Mouse (Mus musculus): ENCODE measurements around the gene Daam1.

The Daam1 gene

GRCm38 (mm10) chr12:71830607-71831257 is at the start of gene Daam1:
Gene Daam1, plus strand, starts transcription at chr12:71831078.
- Histone ChIP-seq H3K27me3 (ENCODE audit: control insufficient read depth, insufficient read depth, low read length, poor library complexity, severe bottlenecking) (no peaks in the 10 kb centered on the region), H3K36me3 (ENCODE audit: control insufficient read depth, insufficient read depth, low read length, poor library complexity, severe bottlenecking) (no peaks in the 10 kb centered on the region)
- DNase-seq (ENCODE audit: low read depth, low spot score): peak; percentile 93

- no peak for DNase-seq (ENCODE audit: low read depth, low spot score)
- Histone ChIP-seq H3K27me3 (ENCODE audit: control insufficient read depth, insufficient read depth, low read length, poor library complexity, severe bottlenecking) (no peaks in the 10 kb centered on the region), H3K36me3 (ENCODE audit: control insufficient read depth, insufficient read depth, low read length, poor library complexity, severe bottlenecking) (no peaks in the 10 kb centered on the region)
These were observed 49.7 kb upstream of the Daam1 start for GRCm38 (mm10) chr12:71781220-71781619.

- no peaks in the 10 kb centered on the region for H3K36me3 ChIP-seq (ENCODE audit: control insufficient read depth, insufficient read depth, low read length, poor library complexity, severe bottlenecking)
- no peaks in the 10 kb centered on the region for H3K27me3 ChIP-seq (ENCODE audit: control insufficient read depth, insufficient read depth, low read length, poor library complexity, severe bottlenecking)
- DNase-seq (ENCODE audit: low read depth, low spot score): no peak
These were observed 46.9 kb upstream of the Daam1 start for GRCm38 (mm10) chr12:71783970-71784369.

- no peaks in the 10 kb centered on the region for H3K27me3 ChIP-seq (ENCODE audit: control insufficient read depth, insufficient read depth, low read length, poor library complexity, severe bottlenecking)
- no peaks in the 10 kb centered on the region for H3K36me3 ChIP-seq (ENCODE audit: control insufficient read depth, insufficient read depth, low read length, poor library complexity, severe bottlenecking)
- DNase-seq (ENCODE audit: low read depth, low spot score): no peak
These were observed 46.1 kb upstream of the Daam1 start for GRCm38 (mm10) chr12:71784666-71785255.

GRCm38 (mm10) chr12:71786521-71786920 is 44.4 kb upstream of the Daam1 start:
- H3K27me3 ChIP-seq (ENCODE audit: control insufficient read depth, insufficient read depth, low read length, poor library complexity, severe bottlenecking): no peaks in the 10 kb centered on the region
- no peaks in the 10 kb centered on the region for H3K36me3 ChIP-seq (ENCODE audit: control insufficient read depth, insufficient read depth, low read length, poor library complexity, severe bottlenecking)
- no peak for DNase-seq (ENCODE audit: low read depth, low spot score)

GRCm38 (mm10) chr12:71788791-71789190 is 42.1 kb upstream of the Daam1 start:
- no peaks in the 10 kb centered on the region for H3K27me3 ChIP-seq (ENCODE audit: control insufficient read depth, insufficient read depth, low read length, poor library complexity, severe bottlenecking)
- no peaks in the 10 kb centered on the region for H3K36me3 ChIP-seq (ENCODE audit: control insufficient read depth, insufficient read depth, low read length, poor library complexity, severe bottlenecking)
- no peak for DNase-seq (ENCODE audit: low read depth, low spot score)

- Histone ChIP-seq H3K36me3 (ENCODE audit: control insufficient read depth, insufficient read depth, low read length, poor library complexity, severe bottlenecking) (no peaks in the 10 kb centered on the region), H3K27me3 (ENCODE audit: control insufficient read depth, insufficient read depth, low read length, poor library complexity, severe bottlenecking) (no peaks in the 10 kb centered on the region)
- DNase-seq (ENCODE audit: low read depth, low spot score): no peak
These were observed 40.3 kb upstream of the Daam1 start for GRCm38 (mm10) chr12:71790581-71790980.

- no peak for DNase-seq (ENCODE audit: low read depth, low spot score)
- H3K36me3 ChIP-seq (ENCODE audit: control insufficient read depth, insufficient read depth, low read length, poor library complexity, severe bottlenecking): no peaks in the 10 kb centered on the region
- no peaks in the 10 kb centered on the region for H3K27me3 ChIP-seq (ENCODE audit: control insufficient read depth, insufficient read depth, low read length, poor library complexity, severe bottlenecking)
These were observed 37.8 kb upstream of the Daam1 start for GRCm38 (mm10) chr12:71793114-71793513.

GRCm38 (mm10) chr12:71795626-71796025 is 35.3 kb upstream of the Daam1 start:
- no peak for DNase-seq (ENCODE audit: low read depth, low spot score)
- no peaks in the 10 kb centered on the region for H3K36me3 ChIP-seq (ENCODE audit: control insufficient read depth, insufficient read depth, low read length, poor library complexity, severe bottlenecking)
- no peaks in the 10 kb centered on the region for H3K27me3 ChIP-seq (ENCODE audit: control insufficient read depth, insufficient read depth, low read length, poor library complexity, severe bottlenecking)

- no peak for DNase-seq (ENCODE audit: low read depth, low spot score)
- H3K27me3 ChIP-seq (ENCODE audit: control insufficient read depth, insufficient read depth, low read length, poor library complexity, severe bottlenecking): no peaks in the 10 kb centered on the region
- H3K36me3 ChIP-seq (ENCODE audit: control insufficient read depth, insufficient read depth, low read length, poor library complexity, severe bottlenecking): no peaks in the 10 kb centered on the region
These were observed 34.4 kb upstream of the Daam1 start for GRCm38 (mm10) chr12:71796517-71796916.

- no peaks in the 10 kb centered on the region for H3K36me3 ChIP-seq (ENCODE audit: control insufficient read depth, insufficient read depth, low read length, poor library complexity, severe bottlenecking)
- no peak for DNase-seq (ENCODE audit: low read depth, low spot score)
- no peaks in the 10 kb centered on the region for H3K27me3 ChIP-seq (ENCODE audit: control insufficient read depth, insufficient read depth, low read length, poor library complexity, severe bottlenecking)
These were observed 23.6 kb upstream of the Daam1 start for GRCm38 (mm10) chr12:71807306-71807705.

GRCm38 (mm10) chr12:71808631-71809030 is 22.2 kb upstream of the Daam1 start:
- H3K27me3 ChIP-seq (ENCODE audit: control insufficient read depth, insufficient read depth, low read length, poor library complexity, severe bottlenecking): no peaks in the 10 kb centered on the region
- DNase-seq (ENCODE audit: low read depth, low spot score): no peak

GRCm38 (mm10) chr12:71809550-71809949 is 21.3 kb upstream of the Daam1 start:
- no peak for DNase-seq (ENCODE audit: low read depth, low spot score)
- Histone ChIP-seq H3K36me3 (ENCODE audit: control insufficient read depth, insufficient read depth, low read length, poor library complexity, severe bottlenecking) (no peaks in the 10 kb centered on the region), H3K27me3 (ENCODE audit: control insufficient read depth, insufficient read depth, low read length, poor library complexity, severe bottlenecking) (no peaks in the 10 kb centered on the region)

More at GRCm38 (mm10) chr12:71808631-71809030, 22.2 kb upstream of the Daam1 start:
- H3K36me3 ChIP-seq (ENCODE audit: control insufficient read depth, insufficient read depth, low read length, poor library complexity, severe bottlenecking): no peaks in the 10 kb centered on the region

GRCm38 (mm10) chr12:71812567-71812966 is 18.3 kb upstream of the Daam1 start:
- no peak for DNase-seq (ENCODE audit: low read depth, low spot score)
- Histone ChIP-seq H3K36me3 (ENCODE audit: control insufficient read depth, insufficient read depth, low read length, poor library complexity, severe bottlenecking) (no peaks in the 10 kb centered on the region), H3K27me3 (ENCODE audit: control insufficient read depth, insufficient read depth, low read length, poor library complexity, severe bottlenecking) (no peaks in the 10 kb centered on the region)

- Histone ChIP-seq H3K27me3 (ENCODE audit: control insufficient read depth, insufficient read depth, low read length, poor library complexity, severe bottlenecking) (no peaks in the 10 kb centered on the region), H3K36me3 (ENCODE audit: control insufficient read depth, insufficient read depth, low read length, poor library complexity, severe bottlenecking) (no peaks in the 10 kb centered on the region)
- no peak for DNase-seq (ENCODE audit: low read depth, low spot score)
These were observed 17.6 kb upstream of the Daam1 start for GRCm38 (mm10) chr12:71813251-71813650.

GRCm38 (mm10) chr12:71813761-71814160 is 17.1 kb upstream of the Daam1 start:
- DNase-seq (ENCODE audit: low read depth, low spot score): no peak

More at GRCm38 (mm10) chr12:71813761-71814160, 17.1 kb upstream of the Daam1 start:
- H3K27me3 ChIP-seq (ENCODE audit: control insufficient read depth, insufficient read depth, low read length, poor library complexity, severe bottlenecking): no peaks in the 10 kb centered on the region
- H3K36me3 ChIP-seq (ENCODE audit: control insufficient read depth, insufficient read depth, low read length, poor library complexity, severe bottlenecking): no peaks in the 10 kb centered on the region

Data from splenic B cell, adult 2 months (primary cell).